Mouse (Mus musculus) liver, embryonic 11.5 days (tissue): ENCODE results near the gene Klf4. TPM values are rescaled to one million over a fixed set of nuclear protein-coding genes. Genes with fewer than 3 reads are reported as not detected.
A peak's percentile ranks its signal among the peaks of the same experiment; 100 is the strongest.

ENCODE experiments used
- ATAC-seq: fragments of 200-750 bp; cut with Nextera tagmentation; replicated peaks from 2 replicates; pipeline ENCODE4 v1.8.0; 2017; ENCODE audit warnings: moderate number of reproducible peaks, mild to moderate bottlenecking, moderate TSS enrichment, moderate library complexity; ENCODE audit not compliant: low FRiP score
- DNase-seq: peaks from one replicate; pipeline ENCODE4 v3.0.0-alpha.2; 2017; ENCODE audit warnings: low spot score
- H3K27ac ChIP-seq: fragments of 300-500 bp; sonication (generic); 2 replicates; pipeline ENCODE4 v1.5.1; 2014; ENCODE audit warnings: mild to moderate bottlenecking, low read depth, low read length, control low read depth
- H3K27me3 ChIP-seq: fragments of 300-500 bp; sonication (generic); replicated peaks from 2 replicates; pipeline ENCODE4 v1.6.1; 2014; ENCODE audit warnings: low read length, mixed read lengths; ENCODE audit not compliant: control insufficient read depth, insufficient read depth
- H3K36me3 ChIP-seq: fragments of 300-500 bp; sonication (generic); 2 replicates; pipeline ENCODE4 v1.6.1; 2014; ENCODE audit warnings: mild to moderate bottlenecking, low read length, moderate library complexity, mixed read lengths; ENCODE audit not compliant: control insufficient read depth, insufficient read depth
- H3K4me1 ChIP-seq: fragments of 300-500 bp; sonication (generic); replicated peaks from 2 replicates; pipeline ENCODE4 v1.6.1; 2014; ENCODE audit warnings: low read length, mixed read lengths; ENCODE audit not compliant: control insufficient read depth, insufficient read depth
- H3K4me2 ChIP-seq: fragments of 300-500 bp; sonication (generic); 2 replicates; pipeline ENCODE4 v1.6.1; 2014; ENCODE audit warnings: mild to moderate bottlenecking, control low read depth, moderate library complexity
- H3K4me3 ChIP-seq: fragments of 300-500 bp; sonication (generic); 2 replicates; pipeline ENCODE4 v1.5.1; 2014; ENCODE audit warnings: low read depth, low read length, control low read depth
- H3K9ac ChIP-seq: fragments of 300-500 bp; sonication (generic); 2 replicates; pipeline ENCODE4 v1.6.1; 2014; ENCODE audit warnings: low read depth, low read length, control low read depth
- H3K9me3 ChIP-seq: fragments of 300-500 bp; sonication (generic); 2 replicates; pipeline ENCODE4 v1.6.1; 2016; ENCODE audit warnings: low read length, inconsistent platforms, mixed read lengths; ENCODE audit not compliant: control insufficient read depth
- WGBS: fragments of 180-500 bp; shearing (Covaris S2); extraction: QIAGEN DNeasy Blood & Tissue Kit; methylation state at CpG from one replicate; pipeline ENCODE4 v1.1.7; 2014; 5-methylcytosine and 5-hydroxymethylcytosine counted together
- polyA plus RNA-seq: library from polyadenylated mRNA; unstranded; fragments of >200 nt; fragmentation: Nextera tagmentation; extraction: Ambion mirVana; gene quantifications from 2 replicates; pipeline ENCODE4 v1.2.1, GENCODE M21; 2014

Klf4 gene
- polyA plus RNA-seq, 1 experiment from 2014 or later: 0.97 TPM

GRCm38 (mm10) chr4:55530731-55531095 is 1.6 kb downstream of the Klf4 start:
- Histone ChIP-seq H3K4me1 (peaks cover 4% of the 10 kb centered on the region), H3K4me2 (peak overlapping the region; percentile 97), H3K27me3 (peaks cover 62% of the 10 kb centered on the region), H3K27ac (no peak overlapping the region), H3K36me3 (no peaks in the 10 kb centered on the region), H3K4me3 (peak overlapping the region; percentile 63), H3K9me3 (no peaks in the 10 kb centered on the region), H3K9ac (no peak overlapping the region)
- under 1% methylated on average over 20 of the region's 20 CpGs for WGBS
- ATAC-seq (no peak), DNase-seq (no peak)

- Histone ChIP-seq H3K4me3 (peak overlapping the region; percentile 63), H3K4me1 (peaks cover 4% of the 10 kb centered on the region), H3K9ac (no peak overlapping the region), H3K9me3 (no peaks in the 10 kb centered on the region), H3K27ac (no peak overlapping the region), H3K36me3 (no peaks in the 10 kb centered on the region), H3K4me2 (peak overlapping the region; percentile 97), H3K27me3 (peaks cover 58% of the 10 kb centered on the region)
- ATAC-seq: 0 out of 2 replicates have a peak, but pooled peaks have one; percentile 30
- 2% methylated on average over 27 of the region's 27 CpGs for WGBS
- DNase-seq: peak; percentile 68
Measured at GRCm38 (mm10) chr4:55530236-55530635, 2.0 kb downstream of the Klf4 start.

DNA sequence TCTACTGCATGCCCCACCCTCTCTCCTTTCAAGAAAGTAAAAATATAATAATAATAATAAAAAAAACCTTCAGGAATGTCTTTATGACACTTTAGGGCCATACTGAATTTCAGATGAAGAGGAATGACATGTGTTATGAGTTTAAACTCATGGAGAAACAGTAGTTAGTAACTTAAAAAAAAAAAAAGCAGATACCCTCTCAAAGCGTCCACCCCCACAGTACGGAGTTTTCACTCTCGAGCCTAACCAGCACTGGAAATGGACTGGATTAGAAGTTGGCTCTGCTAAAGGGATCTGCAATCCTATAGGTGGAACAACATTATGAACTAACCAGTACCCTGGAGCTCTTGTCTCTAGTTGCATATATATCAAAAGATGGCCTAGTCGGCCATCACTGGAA is 3.9 kb downstream of the Klf4 start:
- H3K9ac ChIP-seq: no peak overlapping the region
- no peak overlapping the region for H3K4me2 ChIP-seq
- no peak overlapping the region for H3K27ac ChIP-seq
- H3K36me3 ChIP-seq: no peaks in the 10 kb centered on the region
- DNase-seq (no peak), ATAC-seq (no peak)
- H3K27me3 ChIP-seq: peaks cover 41% of the 10 kb centered on the region
- H3K9me3 ChIP-seq: no peaks in the 10 kb centered on the region
- 79% methylated on average over 4 of the region's 4 CpGs for WGBS
- no peak overlapping the region for H3K4me3 ChIP-seq
- peaks cover 4% of the 10 kb centered on the region for H3K4me1 ChIP-seq

- 78% methylated on average over 12 of the region's 12 CpGs for WGBS
Measured at GRCm38 (mm10) chr4:55527931-55528330, 4.3 kb downstream of the Klf4 start.

GRCm38 (mm10) chr4:55526247-55527115 is 5.8 kb downstream of the Klf4 start:
- H3K4me2 ChIP-seq: no peak overlapping the region
- no peaks in the 10 kb centered on the region for H3K9me3 ChIP-seq
- ATAC-seq (no peak), DNase-seq (no peak)
- no peak overlapping the region for H3K4me3 ChIP-seq
- peaks cover 24% of the 10 kb centered on the region for H3K27me3 ChIP-seq
- H3K36me3 ChIP-seq: no peaks in the 10 kb centered on the region
- peaks cover 4% of the 10 kb centered on the region; the same call in 1 of the 2 replicates for H3K4me1 ChIP-seq
- no peak overlapping the region for H3K9ac ChIP-seq
- WGBS: 70% methylated on average over 5 of the region's 5 CpGs
- H3K27ac ChIP-seq: no peak overlapping the region

More at GRCm38 (mm10) chr4:55527931-55528330, 4.3 kb downstream of the Klf4 start:
- ATAC-seq: no peak
- H3K9ac ChIP-seq: no peak overlapping the region
- no peak for DNase-seq
- H3K9me3 ChIP-seq: no peaks in the 10 kb centered on the region
- no peaks in the 10 kb centered on the region for H3K36me3 ChIP-seq
- peaks cover 36% of the 10 kb centered on the region for H3K27me3 ChIP-seq
- H3K4me2 ChIP-seq: no peak overlapping the region
- no peak overlapping the region for H3K27ac ChIP-seq
- H3K4me1 ChIP-seq: peaks cover 4% of the 10 kb centered on the region
- H3K4me3 ChIP-seq: no peak overlapping the region

GRCm38 (mm10) chr4:55523921-55524320 is 8.3 kb downstream of the Klf4 start:
- Histone ChIP-seq H3K36me3 (no peaks in the 10 kb centered on the region), H3K4me1 (no peaks in the 10 kb centered on the region), H3K27ac (no peak overlapping the region), H3K9me3 (no peaks in the 10 kb centered on the region), H3K9ac (no peak overlapping the region), H3K27me3 (peaks cover 5% of the 10 kb centered on the region; the same call in 1 of the 2 replicates), H3K4me2 (no peak overlapping the region), H3K4me3 (no peak overlapping the region)
- 66% methylated on average over 4 of the region's 4 CpGs for WGBS
- DNase-seq (no peak), ATAC-seq (no peak)

DNA sequence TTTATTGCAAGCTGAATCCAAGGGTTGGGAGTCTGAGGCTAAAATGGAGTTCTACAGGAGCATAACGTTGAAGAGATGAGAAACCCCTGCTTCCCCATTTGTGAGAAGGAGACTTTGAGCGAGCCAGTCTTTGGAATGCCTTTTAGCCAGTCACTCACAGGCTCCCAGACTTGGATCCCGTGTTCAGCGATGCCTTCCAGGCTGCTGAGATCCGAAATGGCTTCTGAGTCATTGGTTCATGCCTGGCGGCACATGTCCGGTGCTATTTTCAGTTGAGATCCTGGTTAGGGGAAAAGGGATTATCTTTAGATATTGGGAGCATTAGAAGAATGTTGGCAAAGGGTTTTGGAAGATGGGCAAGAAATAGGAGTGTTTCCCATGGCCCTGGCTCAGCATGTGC is 14.8 kb downstream of the Klf4 start:
- H3K27ac ChIP-seq: no peak overlapping the region
- H3K36me3 ChIP-seq: no peaks in the 10 kb centered on the region
- whole genome bisulfite sequencing: 83% methylated on average over 7 of the region's 7 CpGs
- no peak for DNase-seq
- H3K4me3 ChIP-seq: no peak overlapping the region
- H3K4me1 ChIP-seq: no peaks in the 10 kb centered on the region; the same call in 1 of the 2 replicates
- no peak overlapping the region for H3K4me2 ChIP-seq
- ATAC-seq: no peak
- H3K9ac ChIP-seq: no peak overlapping the region
- no peaks in the 10 kb centered on the region for H3K9me3 ChIP-seq
- H3K27me3 ChIP-seq: peaks cover 13% of the 10 kb centered on the region; the same call in 1 of the 2 replicates

GRCm38 (mm10) chr4:55516048-55516447 is 16.2 kb downstream of the Klf4 start:
- DNase-seq: no peak
- WGBS: 69% methylated on average over 8 of the region's 8 CpGs
- Histone ChIP-seq H3K27me3 (peaks cover 13% of the 10 kb centered on the region; the same call in 1 of the 2 replicates), H3K36me3 (no peaks in the 10 kb centered on the region), H3K9ac (no peak overlapping the region), H3K4me1 (no peaks in the 10 kb centered on the region; the same call in 1 of the 2 replicates), H3K27ac (no peak overlapping the region), H3K9me3 (no peaks in the 10 kb centered on the region), H3K4me3 (no peak overlapping the region), H3K4me2 (no peak overlapping the region)
- no peak for ATAC-seq
